Mouse (Mus musculus) E14TG2a.4 (cell line): ENCODE results near the gene Fdx1l.
A peak's percentile ranks its signal among the peaks of the same experiment; 100 is the strongest.

Experiments
- H3K27me3 ChIP-seq: 2 replicates; pipeline ENCODE4 v1.6.1; 2014; ENCODE audit warnings: low read length, control low read depth; ENCODE audit not compliant: insufficient read depth
- H3K36me3 ChIP-seq: 2 replicates; pipeline ENCODE4 v1.6.1; 2014; ENCODE audit warnings: low read length, control low read depth; ENCODE audit not compliant: insufficient read depth
- H3K4me1 ChIP-seq: replicated peaks from 2 replicates; pipeline ENCODE4 v1.6.1; 2014; ENCODE audit warnings: low read depth, low read length, control low read depth
- H3K4me3 ChIP-seq: replicated peaks from 2 replicates; pipeline ENCODE4 v1.5.1; 2014; ENCODE audit warnings: mild to moderate bottlenecking, low read length
- H3K9me3 ChIP-seq: 2 replicates; pipeline ENCODE4 v1.6.1; 2014; ENCODE audit warnings: low read length, control low read depth
- CTCF ChIP-seq: conservative IDR thresholded peaks from 2 replicates; pipeline ENCODE4 v1.5.1; 2014; ENCODE audit warnings: low read length
- NANOG ChIP-seq: IDR thresholded peaks from 2 replicates; pipeline ENCODE4 v1.6.1; 2014; ENCODE audit warnings: borderline replicate concordance, low read length, mixed read lengths
- POU5F1 ChIP-seq: IDR thresholded peaks from 2 replicates; pipeline ENCODE4 v1.6.1; 2014; ENCODE audit warnings: low read length, borderline replicate concordance

Gene Fdx1l

GRCm38 (mm10) chr9:21083324-21083723 lies 9.9 kb upstream of the Fdx1l start:
- Histone ChIP-seq H3K36me3 (peaks cover 99% of the 10 kb centered on the region), H3K9me3 (no peaks in the 10 kb centered on the region), H3K4me1 (peaks cover 72% of the 10 kb centered on the region), H3K4me3 (no peak overlapping the region), H3K27me3 (no peaks in the 10 kb centered on the region)
- no peak for TF ChIP-seq CTCF
- no peak for TF ChIP-seq POU5F1
- no peak for TF ChIP-seq NANOG

GRCm38 (mm10) chr9:21081127-21081526 lies 7.7 kb upstream of the Fdx1l start:
- TF ChIP-seq POU5F1 (no peak), CTCF (no peak), NANOG (no peak)
- peaks cover 99% of the 10 kb centered on the region for H3K36me3 ChIP-seq
- H3K27me3 ChIP-seq = no peaks in the 10 kb centered on the region
- H3K9me3 ChIP-seq = no peaks in the 10 kb centered on the region
- peaks cover 53% of the 10 kb centered on the region for H3K4me1 ChIP-seq
- no peak overlapping the region for H3K4me3 ChIP-seq

GRCm38 (mm10) chr9:21075625-21076024 lies 2.2 kb upstream of the Fdx1l start:
- no peak for TF ChIP-seq NANOG
- TF ChIP-seq POU5F1 = no peak
- TF ChIP-seq CTCF = no peak
- H3K27me3 ChIP-seq = no peaks in the 10 kb centered on the region

GRCm38 (mm10) chr9:21074173-21074572 lies 759 bp upstream of the Fdx1l start:
- H3K4me3 ChIP-seq = peak overlapping the region; percentile 98; the same call in 1 of the 2 replicates
- peaks cover 80% of the 10 kb centered on the region for H3K36me3 ChIP-seq
- TF ChIP-seq NANOG (no peak), CTCF (no peak), POU5F1 (no peak)
- H3K27me3 ChIP-seq = no peaks in the 10 kb centered on the region
- no peaks in the 10 kb centered on the region for H3K9me3 ChIP-seq
- H3K4me1 ChIP-seq = peaks cover 37% of the 10 kb centered on the region

More at GRCm38 (mm10) chr9:21075625-21076024, 2.2 kb upstream of the Fdx1l start:
- peaks cover 51% of the 10 kb centered on the region for H3K4me1 ChIP-seq
- H3K36me3 ChIP-seq = peaks cover 83% of the 10 kb centered on the region
- H3K9me3 ChIP-seq = no peaks in the 10 kb centered on the region
- H3K4me3 ChIP-seq = no peak overlapping the region

GRCm38 (mm10) chr9:21072641-21073040 lies 773 bp downstream of the Fdx1l start:
- Histone ChIP-seq H3K4me1 (peaks cover 44% of the 10 kb centered on the region), H3K9me3 (no peaks in the 10 kb centered on the region), H3K27me3 (no peaks in the 10 kb centered on the region), H3K4me3 (peak overlapping the region; percentile 98), H3K36me3 (peaks cover 80% of the 10 kb centered on the region)
- TF ChIP-seq NANOG (no peak), POU5F1 (no peak)

GRCm38 (mm10) chr9:21067006-21067684 lies 6.3 kb downstream of the Fdx1l start, which contains the start of gene Zglp1:
Gene Zglp1, minus strand, starts transcription at chr9:21067093.
- Histone ChIP-seq H3K27me3 (0 out of 2 replicates have a peak, but pooled peaks cover 3% of the 10 kb centered on the region), H3K4me1 (peaks cover 54% of the 10 kb centered on the region), H3K4me3 (peak within 1 kb of the TSS; percentile 60), H3K9me3 (no peaks in the 10 kb centered on the region), H3K36me3 (peaks cover 69% of the 10 kb centered on the region)
- TF ChIP-seq NANOG (no peak), POU5F1 (no peak), CTCF (no peak)

- Histone ChIP-seq H3K9me3 (no peaks in the 10 kb centered on the region), H3K4me3 (no peak overlapping the region), H3K36me3 (peaks cover 30% of the 10 kb centered on the region), H3K27me3 (0 out of 2 replicates have a peak, but pooled peaks cover 3% of the 10 kb centered on the region), H3K4me1 (peaks cover 39% of the 10 kb centered on the region)
- TF ChIP-seq POU5F1 (no peak), CTCF (no peak), NANOG (no peak)
These were observed 10.5 kb downstream of the Fdx1l start for GRCm38 (mm10) chr9:21062928-21063327.

GRCm38 (mm10) chr9:21051578-21051977 lies 21.8 kb downstream of the Fdx1l start:
- Histone ChIP-seq H3K4me3 (no peak overlapping the region), H3K27me3 (peaks cover 20% of the 10 kb centered on the region)
- TF ChIP-seq POU5F1 (no peak), CTCF (no peak), NANOG (no peak)

More at GRCm38 (mm10) chr9:21051578-21051977, 21.8 kb downstream of the Fdx1l start:
- no peaks in the 10 kb centered on the region for H3K4me1 ChIP-seq
- no peaks in the 10 kb centered on the region for H3K36me3 ChIP-seq
- no peaks in the 10 kb centered on the region for H3K9me3 ChIP-seq
